Mouse (Mus musculus) right cerebral cortex, postnatal 10 days (tissue): ENCODE measurements at regions not wholly inside any gene's neighbourhood (a gene's known extent, or its start where the extent isn't known, plus 50 kb on each side); places are given as distances from the start of the nearest gene placed in this dataset.
A peak's percentile ranks its signal among the peaks of the same experiment; 100 is the strongest.

ENCODE experiments used
- DNase-seq, 2 experiments: peaks; one replicate each; pipeline ENCODE4 v3.0.0; 2021; ENCODE audit warnings: low spot score in 2 of 2

GRCm38 (mm10) chrX:158808526-158809144, 401.5 kb upstream of the Rps6ka3 start:
- no peak for DNase-seq

- DNase-seq, result no peak
Observed at GRCm38 (mm10) chrX:158813811-158814210, 396.3 kb upstream of the Rps6ka3 start.

DNA sequence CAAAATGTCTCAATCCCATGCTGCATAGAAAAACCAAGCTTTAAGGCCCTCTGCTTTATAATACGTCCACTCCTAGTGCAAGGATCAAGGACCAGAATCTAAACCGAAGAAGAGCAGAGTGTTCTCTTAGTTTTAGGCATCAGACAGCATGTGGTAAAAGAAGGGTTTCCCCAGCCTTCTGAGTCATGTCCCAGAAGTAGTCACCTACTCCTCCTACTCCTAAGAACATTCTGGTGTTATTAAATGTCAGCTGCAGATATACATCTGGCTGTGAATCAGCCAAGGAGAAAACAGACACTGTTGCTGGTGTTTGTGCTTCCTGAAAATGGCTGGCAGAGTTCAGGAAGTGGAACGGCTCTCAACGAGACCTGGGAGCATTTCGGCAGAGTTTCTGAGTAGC, 372.6 kb upstream of the Rps6ka3 start:
- DNase-seq, result no peak

DNA sequence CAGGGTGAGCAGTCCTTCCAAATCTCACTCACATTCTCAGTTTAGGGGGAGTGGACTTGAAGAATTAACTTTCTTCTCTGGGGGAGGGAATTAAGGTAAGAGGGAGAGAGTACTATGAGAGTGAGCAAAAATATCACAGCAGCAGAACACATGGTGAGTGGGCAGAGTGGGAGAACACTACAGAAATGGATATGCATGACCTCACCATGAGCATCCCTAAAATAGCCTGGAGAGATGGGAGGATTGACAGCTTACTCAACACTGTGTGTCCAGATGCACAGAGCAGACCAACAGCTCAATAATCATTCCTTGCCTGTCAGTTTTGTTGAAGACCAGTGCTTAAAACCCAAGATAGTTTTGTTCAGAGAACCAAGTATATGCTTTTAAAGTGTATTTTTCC, 357.8 kb upstream of the Rps6ka3 start:
- peak; percentile 42 to 80 for DNase-seq
